Mouse (Mus musculus) monocyte, adult 59 days (primary cell): Measurements from ENCODE around the gene Adgb. TPM values are rescaled to one million over a fixed set of nuclear protein-coding genes. Genes with fewer than 3 reads are reported as not detected.

Experiments
- total RNA-seq, 2 experiments: library from RNA; stranded (reverse); gene quantifications; one replicate each; pipeline ENCODE4 v1.2.4; 2023

Gene Adgb
- total RNA-seq, result 1 to 10 TPM in 1 of 2 experiments, under 1 TPM in 1; 0.64 to 1.0 TPM

GRCm38 (mm10) chr10:10471961-10472610 lies at the start of gene Adgb:
Adgb (minus strand) TSS chr10:10472326.

Other genes with a start within 250 kb of the Adgb start
- gene Rab32, start 85.9 kb upstream of the Adgb start, total RNA-seq, result 100 to 1,000 TPM; 101 to 104 TPM
- not detected for gene Gm10944, start 209.0 kb upstream of the Adgb start, total RNA-seq